ENCODE assay signal across 9 mouse cellular contexts in genomic region chr15:99470971-99471676, GRCm38 (mm10). TPM values are rescaled to one million over a fixed set of nuclear protein-coding genes. Genes with fewer than 3 reads are reported as not detected.
DNase-seq lines count a peak whose midpoint lies in the region; ATAC-seq lines count a peak whose summit lies in the region.
"Had no signal": no experiment of that assay in that cellular context is flagged by ENCODE, and none has a peak within 500 bp of the region (broad histone marks: within the 10 kb centered on the region; RNA-seq: fewer than 3 reads in every experiment).

No protein-coding gene starts in this region.

- 0 out of 2 replicates have a peak, but pooled peaks have one; percentile 20 for ATAC-seq in granulocyte monocyte progenitor cell, adult 5-6 weeks (replicated peaks; ENCODE audit: poor library complexity, severe bottlenecking)
- ATAC-seq in neural tube, embryonic 15.5 days (ENCODE audit: low FRiP score) = no peak

- H3K4me3 ChIP-seq in neural tube, embryonic 15.5 days (replicated peaks) = no peak overlapping the region
- H3K4me3 ChIP-seq: embryonic facial prominence, embryonic 15.5 days had no signal

- 61% methylated on average over 17 of the region's 17 CpGs for WGBS in neural tube, embryonic 15.5 days

- 0 out of 2 replicates have a peak, but pooled peaks cover 3% of the 10 kb centered on the region for H3K36me3 ChIP-seq in neural tube, embryonic 15.5 days

- H3K9me3 ChIP-seq in neural tube, embryonic 15.5 days (replicated peaks) = no peaks in the 10 kb centered on the region
- H3K9me3 ChIP-seq: embryonic facial prominence, embryonic 15.5 days had no signal

- no peak overlapping the region; the same call in 1 of the 2 replicates for H3K9ac ChIP-seq in neural tube, embryonic 15.5 days (replicated peaks)
- H3K9ac ChIP-seq: embryonic facial prominence, embryonic 15.5 days had no signal

- peak overlapping the region; percentile 7; the same call in 1 of the 2 replicates for H3K27ac ChIP-seq in neural tube, embryonic 15.5 days (replicated peaks)
- H3K27ac ChIP-seq: embryonic facial prominence, embryonic 15.5 days had no signal

- peak; percentile 37 for DNase-seq in urinary bladder, postnatal 14 days (ENCODE audit: low spot score)
- no peak for DNase-seq in urinary bladder, postnatal 10 days (ENCODE audit: low spot score)
- DNase-seq in cerebellum, adult 9-10 months = peak; percentile 85
- DNase-seq in kidney, adult 9 months = peak; percentile 74
- peak; percentile 49 to 65 for DNase-seq in lung, adult 18-20 months
- no peak for DNase-seq in urinary bladder, adult 2 months (ENCODE audit: low spot score)

- peak overlapping the region; percentile 17; the same call in 1 of the 2 replicates for H3K4me2 ChIP-seq in neural tube, embryonic 15.5 days
- H3K4me2 ChIP-seq: embryonic facial prominence, embryonic 15.5 days had no signal

- H3K27me3 ChIP-seq in neural tube, embryonic 15.5 days (replicated peaks) = no peaks in the 10 kb centered on the region
- H3K27me3 ChIP-seq: embryonic facial prominence, embryonic 15.5 days had no signal

- H3K4me1 ChIP-seq in neural tube, embryonic 15.5 days = peaks cover 20% of the 10 kb centered on the region

RNA-seq across cellular contexts. Expression of gene Bcdin3d, which starts 3.4 kb away (rescaled TPM):
- 3.1 and 3.6 TPM in 2 replicates for total RNA-seq in granulocyte monocyte progenitor cell, adult 5-6 weeks (2014; fragmentation: Nextera tagmentation)
- total RNA-seq in granulocyte monocyte progenitor cell, adult 5-6 weeks (2017) = 2.9 and 4.2 TPM in 2 replicates
- polyA plus RNA-seq in neural tube, embryonic 15.5 days (2015; fragmentation: Nextera tagmentation; extraction: Ambion mirVana) = 17.0 and 19.0 TPM in 2 replicates
- 5.7 and 5.9 TPM in 2 replicates for polyA plus RNA-seq in urinary bladder, adult 2 months (2012; rRNA removed)

RNA-seq across cellular contexts. Expression of gene Nckap5l, which starts 13.6 kb away (rescaled TPM):
- 5.0 and 13.4 TPM in 2 replicates for total RNA-seq in granulocyte monocyte progenitor cell, adult 5-6 weeks (2014; fragmentation: Nextera tagmentation)
- total RNA-seq in granulocyte monocyte progenitor cell, adult 5-6 weeks (2017) = 0.26 and 7.5 TPM in 2 replicates
- polyA plus RNA-seq in neural tube, embryonic 15.5 days (2015; fragmentation: Nextera tagmentation; extraction: Ambion mirVana) = 12.4 and 13.0 TPM in 2 replicates
- 3.3 and 5.0 TPM in 2 replicates for polyA plus RNA-seq in urinary bladder, adult 2 months (2012; rRNA removed)

RNA-seq across cellular contexts. Expression of gene Faim2, which starts 56.8 kb away (rescaled TPM):
- total RNA-seq in granulocyte monocyte progenitor cell, adult 5-6 weeks (2014; fragmentation: Nextera tagmentation) = not detected in 2 replicates
- 0.17 TPM in 1 of 2 replicates, not detected in the other for total RNA-seq in granulocyte monocyte progenitor cell, adult 5-6 weeks (2017)
- polyA plus RNA-seq in neural tube, embryonic 15.5 days (2015; fragmentation: Nextera tagmentation; extraction: Ambion mirVana) = 50.7 and 57.5 TPM in 2 replicates
- polyA plus RNA-seq in urinary bladder, adult 2 months (2012; rRNA removed) = 0.22 and 0.57 TPM in 2 replicates

Comparison
In these comparisons a context has a peak if more than half of its experiments do, and no peak if none do; other contexts are left out.
1. DNase-seq: peak in urinary bladder, postnatal 14 days (single experiment), cerebellum, adult 9-10 months (single experiment), kidney, adult 9 months (single experiment) and lung, adult 18-20 months (2 of 2); none in urinary bladder, postnatal 10 days (single experiment) and urinary bladder, adult 2 months (single experiment).
2. RNA of gene Faim2, which starts 56.8 kb away (polyA plus RNA-seq): 50.7 to 57.5 TPM in neural tube, embryonic 15.5 days; 0.22 to 0.57 TPM in urinary bladder, adult 2 months; every median in the first group is over 10 times any median in the second.